Mouse (Mus musculus) forebrain, embryonic 14.5 days (tissue): Measurements from ENCODE around the gene Slc5a9. TPM values are rescaled to one million over a fixed set of nuclear protein-coding genes. Genes with fewer than 3 reads are reported as not detected.
"Not testable (repeated sequence)": the region's sequence is repeated elsewhere in the genome, so short reads cannot be mapped to it uniquely, and the experiment has no call there.

ENCODE experiments used
- ATAC-seq: fragments of 200-750 bp; cut with Nextera tagmentation; 2 replicates; pipeline ENCODE4 v1.8.0; 2017; ENCODE audit warnings: mild to moderate bottlenecking, moderate library complexity
- DNase-seq: peaks from one replicate; pipeline ENCODE4 v3.0.0-alpha.2; 2015; ENCODE audit warnings: low spot score
- H3K27ac ChIP-seq: fragments of 300-500 bp; sonication (generic); 2 replicates; pipeline ENCODE4 v1.5.1; 2014; ENCODE audit warnings: low read depth, mild to moderate bottlenecking, control low read depth, low read length, moderate library complexity
- H3K27me3 ChIP-seq: fragments of 300-500 bp; sonication (generic); replicated peaks from 2 replicates; pipeline ENCODE4 v1.6.1; 2014; ENCODE audit warnings: low read length, control low read depth, mixed read lengths; ENCODE audit not compliant: control insufficient read depth, insufficient read depth
- H3K36me3 ChIP-seq: fragments of 300-500 bp; sonication (generic); 2 replicates; pipeline ENCODE4 v1.6.1; 2014; ENCODE audit warnings: low read length, control low read depth; ENCODE audit not compliant: control insufficient read depth, insufficient read depth
- H3K4me1 ChIP-seq: fragments of 300-500 bp; sonication (generic); 2 replicates; pipeline ENCODE4 v1.6.1; 2014; ENCODE audit warnings: antibody characterized with exemption, low read length, control low read depth; ENCODE audit not compliant: control insufficient read depth, insufficient read depth
- H3K4me2 ChIP-seq: fragments of 300-500 bp; sonication (generic); 2 replicates; pipeline ENCODE4 v1.6.1; 2014; ENCODE audit warnings: mild to moderate bottlenecking, control low read depth, low read length
- H3K4me3 ChIP-seq: fragments of 300-500 bp; sonication (generic); 2 replicates; pipeline ENCODE4 v1.5.1; 2014; ENCODE audit warnings: low read depth, low read length, control low read depth
- H3K9ac ChIP-seq: fragments of 300-500 bp; sonication (generic); 2 replicates; pipeline ENCODE4 v1.6.1; 2014; ENCODE audit warnings: mild to moderate bottlenecking, low read length, control low read depth, moderate library complexity
- H3K9me3 ChIP-seq: fragments of 300-500 bp; sonication (generic); replicated peaks from 2 replicates; pipeline ENCODE4 v1.6.1; 2016; ENCODE audit warnings: low read length, control low read depth, mixed read lengths; ENCODE audit not compliant: control insufficient read depth
- WGBS: fragments of 180-500 bp; shearing (Covaris S2); extraction: QIAGEN DNeasy Blood & Tissue Kit; methylation state at CpG from one replicate; pipeline ENCODE4 v1.1.7; 2014; 5-methylcytosine and 5-hydroxymethylcytosine counted together
- polyA plus RNA-seq: library from polyadenylated mRNA; unstranded; fragments of >200 nt; fragmentation: Nextera tagmentation; extraction: Ambion mirVana; gene quantifications from 2 replicates; pipeline ENCODE4 v1.2.1, GENCODE M21; 2014

Gene Slc5a9
- polyA plus RNA-seq: not detected in 2 replicates

DNA sequence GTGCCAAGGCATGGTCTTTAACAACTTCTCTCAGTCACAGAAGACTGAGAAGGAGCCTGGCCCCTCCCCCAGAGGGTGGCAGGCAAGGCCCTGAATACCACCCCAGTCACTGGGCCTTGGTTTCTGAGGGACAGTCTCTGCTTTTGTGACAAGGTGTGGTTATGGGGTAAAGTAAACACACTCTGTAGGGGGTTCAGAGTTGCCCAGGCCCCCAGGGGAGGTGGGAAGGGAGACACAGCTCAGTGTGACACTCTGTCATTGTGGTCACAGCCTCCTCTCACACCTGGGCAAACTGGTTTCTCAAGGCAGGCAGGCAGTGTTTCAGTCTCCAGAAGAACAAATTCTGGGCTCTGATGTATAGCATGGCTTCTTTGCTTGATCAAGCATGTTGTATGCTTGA is at the start of gene Slc5a9:
TSS of gene Slc5a9 (minus strand) at position 144 of the 400 bp plus-strand sequence.
- DNase-seq: no peak
- ATAC-seq: no peak
- Histone ChIP-seq H3K4me1 (no peaks in the 10 kb centered on the region), H3K27ac (no peak within 1 kb of the TSS), H3K9me3 (no peaks in the 10 kb centered on the region), H3K4me3 (no peak within 1 kb of the TSS), H3K9ac (no peak within 1 kb of the TSS), H3K27me3 (no peaks in the 10 kb centered on the region), H3K36me3 (no peaks in the 10 kb centered on the region), H3K4me2 (no peak within 1 kb of the TSS)

- Histone ChIP-seq H3K4me3 (no peak within 1 kb of the TSS), H3K36me3 (no peaks in the 10 kb centered on the region), H3K27ac (no peak within 1 kb of the TSS), H3K9ac (no peak within 1 kb of the TSS), H3K27me3 (no peaks in the 10 kb centered on the region), H3K9me3 (no peaks in the 10 kb centered on the region), H3K4me1 (no peaks in the 10 kb centered on the region), H3K4me2 (no peak within 1 kb of the TSS)
- ATAC-seq (no peak), DNase-seq (no peak)
- WGBS: 100% methylated on average over 1 of the region's 1 CpGs
Observed at GRCm38 (mm10) chr4:111919092-111919491, 16.4 kb upstream of the Slc5a9 start, which contains the start of gene Skint8. Gene Skint8, plus strand, starts transcription at chr4:111919392.

DNA sequence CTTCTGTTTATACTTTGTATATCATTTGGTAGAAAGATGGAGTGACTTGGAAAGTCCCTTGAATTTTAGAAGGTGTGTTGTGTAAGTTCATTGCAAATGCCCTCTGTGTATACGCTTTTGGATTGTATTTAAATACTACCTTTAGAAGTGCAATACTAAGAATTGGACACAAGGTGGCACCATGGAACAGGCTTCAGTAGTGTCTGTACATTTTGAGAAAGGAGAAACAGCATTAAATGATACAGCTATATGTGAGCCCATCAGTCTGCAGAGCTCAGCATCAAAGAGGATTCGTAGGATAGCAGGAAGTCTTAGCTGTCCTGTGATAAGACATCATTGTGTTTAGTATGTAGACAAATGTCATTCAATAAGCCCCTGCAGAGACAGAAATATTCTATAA is 5.2 kb upstream of the Slc5a9 start:
- peak; percentile 40 for ATAC-seq
- H3K4me1 ChIP-seq: no peaks in the 10 kb centered on the region
- H3K27ac ChIP-seq: no peak overlapping the region
- H3K9me3 ChIP-seq: no peaks in the 10 kb centered on the region
- no peaks in the 10 kb centered on the region for H3K36me3 ChIP-seq
- no peak overlapping the region for H3K9ac ChIP-seq
- H3K27me3 ChIP-seq: no peaks in the 10 kb centered on the region
- DNase-seq: peak; percentile 72
- 45% methylated on average over 2 of the region's 2 CpGs for WGBS
- no peak overlapping the region for H3K4me3 ChIP-seq
- H3K4me2 ChIP-seq: no peak overlapping the region

GRCm38 (mm10) chr4:111901473-111901872 is 1.2 kb downstream of the Slc5a9 start:
- no peaks in the 10 kb centered on the region for H3K27me3 ChIP-seq
- ATAC-seq: no peak

GRCm38 (mm10) chr4:111900491-111900890 is 2.2 kb downstream of the Slc5a9 start:
- DNase-seq, H3K4me1 ChIP-seq, H3K4me3 ChIP-seq, H3K4me2 ChIP-seq, H3K27me3 ChIP-seq, ATAC-seq, H3K27ac ChIP-seq, H3K9ac ChIP-seq, H3K9me3 ChIP-seq, H3K36me3 ChIP-seq: not testable (repeated sequence)
- 81% methylated on average over 1 of the region's 1 CpGs for WGBS

More at GRCm38 (mm10) chr4:111901473-111901872, 1.2 kb downstream of the Slc5a9 start:
- WGBS: 68% methylated on average over 1 of the region's 1 CpGs
- Histone ChIP-seq H3K9me3 (no peaks in the 10 kb centered on the region), H3K9ac (no peak overlapping the region), H3K27ac (no peak overlapping the region), H3K36me3 (no peaks in the 10 kb centered on the region), H3K4me2 (no peak overlapping the region), H3K4me1 (no peaks in the 10 kb centered on the region), H3K4me3 (no peak overlapping the region)
- no peak for DNase-seq

- Histone ChIP-seq H3K36me3 (no peaks in the 10 kb centered on the region), H3K27me3 (no peaks in the 10 kb centered on the region), H3K27ac (no peak overlapping the region), H3K9ac (no peak overlapping the region), H3K4me3 (no peak overlapping the region), H3K9me3 (no peaks in the 10 kb centered on the region), H3K4me2 (no peak overlapping the region), H3K4me1 (no peaks in the 10 kb centered on the region)
- 74% methylated on average over 4 of the region's 4 CpGs for WGBS
- ATAC-seq (no peak), DNase-seq (no peak)
Observed at GRCm38 (mm10) chr4:111898566-111898965, 4.2 kb downstream of the Slc5a9 start.

- H3K27ac ChIP-seq: no peak overlapping the region
- no peaks in the 10 kb centered on the region for H3K27me3 ChIP-seq
- H3K4me3 ChIP-seq: no peak overlapping the region
- no peak overlapping the region for H3K4me2 ChIP-seq
- ATAC-seq (no peak), DNase-seq (no peak)
- 33% methylated on average over 1 of the region's 1 CpGs for WGBS
- H3K9me3 ChIP-seq: no peaks in the 10 kb centered on the region
- H3K9ac ChIP-seq: no peak overlapping the region
- no peaks in the 10 kb centered on the region for H3K4me1 ChIP-seq
- no peaks in the 10 kb centered on the region for H3K36me3 ChIP-seq
Observed at GRCm38 (mm10) chr4:111897755-111898154, 5.0 kb downstream of the Slc5a9 start.

- Histone ChIP-seq H3K4me2 (no peak overlapping the region), H3K27me3 (no peaks in the 10 kb centered on the region), H3K27ac (no peak overlapping the region), H3K4me1 (no peaks in the 10 kb centered on the region), H3K4me3 (no peak overlapping the region), H3K9ac (no peak overlapping the region), H3K36me3 (no peaks in the 10 kb centered on the region), H3K9me3 (no peaks in the 10 kb centered on the region)
- DNase-seq (no peak), ATAC-seq (no peak)
Observed at GRCm38 (mm10) chr4:111892138-111892537, 10.6 kb downstream of the Slc5a9 start.

- no peak overlapping the region for H3K4me3 ChIP-seq
- no peaks in the 10 kb centered on the region for H3K4me1 ChIP-seq
- H3K27me3 ChIP-seq: no peaks in the 10 kb centered on the region
- DNase-seq: peak; percentile 77
- H3K4me2 ChIP-seq: no peak overlapping the region
- H3K27ac ChIP-seq: no peak overlapping the region
- 30% methylated on average over 4 of the region's 4 CpGs for WGBS
- no peaks in the 10 kb centered on the region for H3K36me3 ChIP-seq
- no peaks in the 10 kb centered on the region for H3K9me3 ChIP-seq
- no peak overlapping the region for H3K9ac ChIP-seq
- peak; percentile 89 for ATAC-seq
Observed at GRCm38 (mm10) chr4:111886607-111887006, 16.1 kb downstream of the Slc5a9 start.
